8 mouse cellular contexts compared by ENCODE assay signal in genomic region chr2:131949767-131950597, GRCm38 (mm10). TPM values are rescaled to one million over a fixed set of nuclear protein-coding genes. Genes with fewer than 3 reads are reported as not detected.
DNase-seq lines count a peak whose midpoint lies in the region; ATAC-seq lines count a peak whose summit lies in the region.

No protein-coding gene starts in this region.

- H3K4me3 ChIP-seq in heart, embryonic 10.5 days: peak overlapping the region; percentile 19; the same call in 1 of the 2 replicates
- peak overlapping the region; percentile 50 for H3K4me3 ChIP-seq in megakaryocyte, embryonic 14.5 days (replicated peaks)

- ATAC-seq in CD4-positive, CD25-positive, alpha-beta regulatory T cell, adult 4 months: peak; percentile 61

- no peak overlapping the region for H3K27ac ChIP-seq in heart, embryonic 10.5 days

- no peaks in the 10 kb centered on the region for H3K36me3 ChIP-seq in heart, embryonic 10.5 days
- no peaks in the 10 kb centered on the region for H3K36me3 ChIP-seq in megakaryocyte, embryonic 14.5 days (replicated peaks; ENCODE audit: low read length)

- H3K9me3 ChIP-seq in heart, embryonic 10.5 days: no peaks in the 10 kb centered on the region
- H3K9me3 ChIP-seq in megakaryocyte, embryonic 14.5 days: no peaks in the 10 kb centered on the region

- peak; percentile 54 to 83 for DNase-seq in adrenal gland, adult (ENCODE audit: inconsistent age in 2 of 2, low spot score in 1 of 2)
- DNase-seq in adrenal gland, adult 8-10 months: no peak
- peak; percentile 61 for DNase-seq in cerebellum, adult 9-10 months
- DNase-seq in heart, embryonic 10.5 days (ENCODE audit: low spot score): peak; percentile 71
- DNase-seq in kidney, postnatal 10 days: peak; percentile 76
- peak; percentile 63 for DNase-seq in right cerebral cortex, postnatal 14 days

- peaks cover 44% of the 10 kb centered on the region for H3K4me1 ChIP-seq in heart, embryonic 10.5 days
- peaks cover 33% of the 10 kb centered on the region for H3K4me1 ChIP-seq in megakaryocyte, embryonic 14.5 days

- 52% methylated on average over 9 of the region's 9 CpGs for WGBS in heart, embryonic 10.5 days

- H3K27me3 ChIP-seq in heart, embryonic 10.5 days (ENCODE audit: insufficient read depth, poor library complexity, severe bottlenecking): peaks cover 38% of the 10 kb centered on the region
- peaks cover 78% of the 10 kb centered on the region for H3K27me3 ChIP-seq in megakaryocyte, embryonic 14.5 days (replicated peaks)

RNA-seq across cellular contexts. Expression of gene Prnd, which starts 0.7 kb away (rescaled TPM):
- 1 to 10 TPM in 1 of 4 experiments, under 1 TPM in 3; 0.29 to 1.1 (median 0.62) TPM for total RNA-seq in adrenal gland, adult 8-10 months (2022)
- polyA plus RNA-seq in CD4-positive, CD25-positive, alpha-beta regulatory T cell, adult 4 months (2017; shearing (Covaris generic)): under 1 TPM in 1 of 2 experiments, not detected in 1; 0.19 TPM
- polyA plus RNA-seq in heart, embryonic 10.5 days (2016; fragmentation: Nextera tagmentation; extraction: Ambion mirVana): 3.1 and 4.6 TPM in 2 replicates
- polyA plus RNA-seq in megakaryocyte, embryonic 14.5 days (2012; ENCODE audit: insufficient read depth, low replicate concordance): not detected in 2 replicates

RNA-seq across cellular contexts. Expression of gene Prn, which starts 40.2 kb away (rescaled TPM):
- not detected for total RNA-seq in adrenal gland, adult 8-10 months (2022)
- polyA plus RNA-seq in CD4-positive, CD25-positive, alpha-beta regulatory T cell, adult 4 months (2017; shearing (Covaris generic)): not detected
- polyA plus RNA-seq in heart, embryonic 10.5 days (2016; fragmentation: Nextera tagmentation; extraction: Ambion mirVana): 0.35 TPM in 1 of 2 replicates, not detected in the other
- not detected in 2 replicates for polyA plus RNA-seq in megakaryocyte, embryonic 14.5 days (2012; ENCODE audit: insufficient read depth, low replicate concordance)

RNA-seq across cellular contexts. Expression of gene Prnp, which starts 40.3 kb away (rescaled TPM):
- 100 to 1,000 TPM in 3 of 4 experiments, 10 to 100 TPM in 1; 98.3 to 196 (median 146) TPM for total RNA-seq in adrenal gland, adult 8-10 months (2022)
- polyA plus RNA-seq in CD4-positive, CD25-positive, alpha-beta regulatory T cell, adult 4 months (2017; shearing (Covaris generic)): 10 to 100 TPM; 11.8 to 12.3 TPM
- 62.6 and 67.0 TPM in 2 replicates for polyA plus RNA-seq in heart, embryonic 10.5 days (2016; fragmentation: Nextera tagmentation; extraction: Ambion mirVana)
- 8.8 TPM in 1 of 2 replicates, not detected in the other for polyA plus RNA-seq in megakaryocyte, embryonic 14.5 days (2012; ENCODE audit: insufficient read depth, low replicate concordance)
